Mouse (Mus musculus) G1E (cell line): ENCODE results near the gene Ddx18.

Experiments
- CTCF ChIP-seq: IDR thresholded peaks from 2 replicates; pipeline ENCODE4 v1.5.1; 2012; ENCODE audit warnings: low read depth, low read length, inconsistent platforms, mixed read lengths
- GATA1 ChIP-seq: IDR thresholded peaks from 2 replicates; pipeline ENCODE4 v1.6.1; 2012; ENCODE audit warnings: borderline replicate concordance, low read length, inconsistent platforms, mixed read lengths
- GATA2 ChIP-seq: IDR thresholded peaks from 2 replicates; pipeline ENCODE4 v1.6.1; 2012; ENCODE audit warnings: low read depth, low read length, inconsistent platforms, borderline replicate concordance
- POLR2AphosphoS5 ChIP-seq: IDR thresholded peaks from 2 replicates; pipeline ENCODE4 v1.6.1; 2012; ENCODE audit warnings: low read depth, low read length, inconsistent platforms; ENCODE audit not compliant: insufficient replicate concordance
- TAL1 ChIP-seq: conservative IDR thresholded peaks from 2 replicates; pipeline ENCODE4 v1.6.1; 2012; ENCODE audit warnings: low read depth, low read length, inconsistent platforms, mixed read lengths

GRCm38 (mm10) chr1:121527061-121527460 lies 40.7 kb downstream of the Ddx18 start:
- TF ChIP-seq GATA2 (no peak), CTCF (no peak), GATA1 (no peak), TAL1 (no peak), POLR2AphosphoS5 (no peak)
